Mouse (Mus musculus) hindbrain, embryonic 15.5 days (tissue): ENCODE data around the gene Fam19a4. TPM values are rescaled to one million over a fixed set of nuclear protein-coding genes. Genes with fewer than 3 reads are reported as not detected.
A peak's percentile ranks its signal among the peaks of the same experiment; 100 is the strongest.

Source experiments
- ATAC-seq: fragments of 200-750 bp; cut with Nextera tagmentation; 2 replicates; pipeline ENCODE4 v1.8.0; 2017; ENCODE audit warnings: low read depth, moderate number of reproducible peaks, moderate TSS enrichment; ENCODE audit not compliant: low FRiP score
- H3K27ac ChIP-seq: fragments of 300-500 bp; sonication (generic); replicated peaks from 2 replicates; pipeline ENCODE4 v1.5.1; 2015; ENCODE audit warnings: mild to moderate bottlenecking, inconsistent platforms
- H3K27me3 ChIP-seq: fragments of 300-500 bp; sonication (generic); 2 replicates; pipeline ENCODE4 v1.6.1; 2015; ENCODE audit warnings: control low read depth, inconsistent platforms
- H3K36me3 ChIP-seq: fragments of 300-500 bp; sonication (generic); 2 replicates; pipeline ENCODE4 v1.6.1; 2015; ENCODE audit warnings: control low read depth, inconsistent platforms
- H3K4me1 ChIP-seq: fragments of 300-500 bp; sonication (generic); replicated peaks from 2 replicates; pipeline ENCODE4 v1.6.1; 2015; ENCODE audit warnings: control low read depth, inconsistent platforms
- H3K4me2 ChIP-seq: fragments of 300-500 bp; sonication (generic); 2 replicates; pipeline ENCODE4 v1.6.1; 2015; ENCODE audit warnings: moderate library complexity, mild to moderate bottlenecking, inconsistent platforms
- H3K4me3 ChIP-seq: fragments of 300-500 bp; sonication (generic); 2 replicates; pipeline ENCODE4 v1.5.1; 2015; ENCODE audit warnings: mild to moderate bottlenecking, inconsistent platforms
- H3K9ac ChIP-seq: fragments of 300-500 bp; sonication (generic); 2 replicates; pipeline ENCODE4 v1.6.1; 2015; ENCODE audit warnings: inconsistent platforms
- H3K9me3 ChIP-seq: fragments of 300-500 bp; sonication (generic); 2 replicates; pipeline ENCODE4 v1.6.1; 2016; ENCODE audit warnings: control low read depth, inconsistent platforms
- WGBS: fragments of 180-500 bp; shearing (Covaris S2); methylation state at CpG from one replicate; pipeline ENCODE4 v1.1.7; 2015; 5-methylcytosine and 5-hydroxymethylcytosine counted together
- polyA plus RNA-seq: library from polyadenylated mRNA; unstranded; fragments of >200 nt; fragmentation: Nextera tagmentation; extraction: Ambion mirVana; gene quantifications from 2 replicates; pipeline ENCODE4 v1.2.1, GENCODE M21; 2015

Gene Fam19a4
- polyA plus RNA-seq: 3.0 and 4.8 TPM in 2 replicates

- Histone ChIP-seq H3K9ac (no peak within 1 kb of the TSS; the same call in 1 of the 2 replicates), H3K4me3 (peak within 1 kb of the TSS; percentile 40), H3K9me3 (no peaks in the 10 kb centered on the region), H3K27me3 (peaks cover 27% of the 10 kb centered on the region), H3K27ac (no peak within 1 kb of the TSS), H3K4me1 (peaks cover 14% of the 10 kb centered on the region), H3K36me3 (no peaks in the 10 kb centered on the region), H3K4me2 (peak within 1 kb of the TSS; percentile 74)
- peak; percentile 87 for ATAC-seq
- WGBS: under 1% methylated on average over 30 of the region's 30 CpGs
Measured at GRCm38 (mm10) chr6:97060074-97060681, at the start of gene Fam19a4. TSS of gene Fam19a4 (minus strand) at chr6:97060413.

DNA sequence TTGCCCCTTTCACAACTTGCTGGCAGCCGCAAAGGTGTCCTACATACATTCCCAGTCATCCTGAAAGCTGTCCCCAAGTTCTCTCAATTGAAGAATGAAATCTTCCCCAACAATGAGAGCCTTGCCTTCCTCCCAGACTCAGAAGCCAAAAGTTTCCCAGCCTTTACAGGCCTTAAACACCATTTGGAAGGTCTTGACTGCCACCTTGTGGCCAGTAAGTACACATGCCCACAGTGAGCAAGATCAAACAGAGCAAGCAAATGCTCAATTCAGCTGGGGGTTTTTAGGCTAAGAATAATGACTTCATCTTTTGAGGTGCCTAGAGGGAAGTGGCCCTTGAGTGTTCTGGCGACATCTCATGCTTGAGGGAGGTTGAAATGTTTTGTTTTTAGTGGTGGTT, 46.6 kb upstream of the Fam19a4 start:
- 14% methylated on average over 2 of the region's 2 CpGs for WGBS
- Histone ChIP-seq H3K9ac (no peak overlapping the region), H3K36me3 (peaks cover 4% of the 10 kb centered on the region; the same call in 1 of the 2 replicates), H3K4me1 (peaks cover 8% of the 10 kb centered on the region; the same call in 1 of the 2 replicates), H3K27me3 (no peaks in the 10 kb centered on the region), H3K4me2 (no peak overlapping the region), H3K27ac (no peak overlapping the region), H3K9me3 (no peaks in the 10 kb centered on the region), H3K4me3 (no peak overlapping the region)
- ATAC-seq: peak; percentile 79

- Histone ChIP-seq H3K27me3 (no peaks in the 10 kb centered on the region), H3K4me2 (no peak overlapping the region), H3K36me3 (no peaks in the 10 kb centered on the region), H3K9me3 (no peaks in the 10 kb centered on the region), H3K4me3 (no peak overlapping the region), H3K27ac (no peak overlapping the region), H3K4me1 (peaks cover 15% of the 10 kb centered on the region; the same call in 1 of the 2 replicates), H3K9ac (no peak overlapping the region)
- WGBS: 86% methylated on average over 8 of the region's 8 CpGs
- no peak for ATAC-seq
Measured at GRCm38 (mm10) chr6:97106106-97106505, 45.9 kb upstream of the Fam19a4 start.

DNA sequence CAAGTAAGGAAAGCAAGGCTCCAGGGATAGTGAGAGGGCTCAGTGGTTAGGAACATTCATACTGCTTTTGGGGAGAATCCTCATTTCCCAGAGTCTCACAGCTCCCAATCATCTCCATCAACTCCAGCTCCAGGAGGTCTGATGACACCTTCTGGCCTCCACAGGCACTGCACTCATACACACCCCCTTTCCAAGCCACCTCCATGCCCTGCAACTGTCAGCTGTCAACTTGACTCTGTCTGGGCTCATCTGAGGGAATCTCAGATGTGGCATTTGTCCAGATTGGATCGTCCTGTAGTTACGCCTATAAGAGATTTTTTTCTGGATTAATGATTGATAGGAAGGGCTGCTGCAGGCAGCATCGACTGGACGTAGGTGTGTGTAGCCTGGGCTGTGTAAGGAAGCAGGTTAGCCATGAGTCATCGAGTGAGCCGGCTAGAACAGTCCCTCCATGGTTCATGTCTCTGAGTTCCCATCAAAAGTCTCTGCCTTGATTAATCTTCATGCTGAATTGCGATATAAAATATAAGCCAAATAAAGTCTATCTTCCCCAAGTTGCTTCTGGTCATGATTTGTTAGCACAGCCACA, 44.1 kb upstream of the Fam19a4 start:
- WGBS: 80% methylated on average over 7 of the region's 7 CpGs
- Histone ChIP-seq H3K27me3 (no peaks in the 10 kb centered on the region), H3K36me3 (no peaks in the 10 kb centered on the region), H3K4me3 (no peak overlapping the region), H3K27ac (no peak overlapping the region), H3K9me3 (no peaks in the 10 kb centered on the region), H3K4me2 (no peak overlapping the region), H3K4me1 (peaks cover 15% of the 10 kb centered on the region; the same call in 1 of the 2 replicates), H3K9ac (no peak overlapping the region)
- no peak for ATAC-seq

DNA sequence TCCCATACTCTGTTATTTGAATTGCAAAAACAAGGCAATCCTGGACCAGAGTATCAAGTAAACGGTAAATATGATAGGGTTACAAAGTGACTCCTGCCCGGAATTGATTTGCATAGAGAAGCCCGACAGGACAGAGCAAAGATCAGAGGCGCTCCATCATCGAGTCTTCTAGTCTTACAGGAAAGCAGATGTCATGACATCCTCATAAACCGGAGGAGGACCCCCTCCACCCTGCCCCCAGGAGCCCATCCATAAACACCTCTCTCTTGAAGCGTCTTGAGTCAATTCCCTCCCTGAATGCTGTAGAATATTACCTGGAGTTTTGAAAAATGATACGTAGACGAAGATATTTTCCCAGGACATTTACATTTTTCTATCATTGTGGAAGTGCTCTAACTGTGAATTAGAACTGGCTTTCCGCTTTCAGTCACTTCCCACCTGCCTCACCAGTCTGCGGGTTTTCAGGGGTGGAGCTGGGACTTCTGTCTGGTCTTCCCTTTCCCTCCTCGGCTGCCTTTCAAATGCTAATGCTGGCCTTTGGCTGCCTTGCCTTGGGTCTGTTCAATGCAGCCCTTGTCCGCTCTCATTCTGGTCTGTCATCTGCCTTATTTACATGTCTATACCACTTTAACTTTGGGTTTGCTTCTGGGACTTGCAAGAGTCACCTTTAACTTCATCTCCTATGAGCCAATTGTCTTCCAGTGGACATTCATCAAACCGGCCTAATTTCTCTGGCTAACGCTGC, 41.9 kb upstream of the Fam19a4 start:
- Histone ChIP-seq H3K4me2 (peak overlapping the region; percentile 21), H3K36me3 (no peaks in the 10 kb centered on the region), H3K27ac (no peak overlapping the region), H3K9ac (no peak overlapping the region), H3K4me3 (no peak overlapping the region), H3K4me1 (peaks cover 15% of the 10 kb centered on the region; the same call in 1 of the 2 replicates), H3K9me3 (no peaks in the 10 kb centered on the region), H3K27me3 (no peaks in the 10 kb centered on the region)
- peak; percentile 64; the same call in 1 of the 2 replicates for ATAC-seq
- 3% methylated on average over 15 of the region's 15 CpGs for WGBS

DNA sequence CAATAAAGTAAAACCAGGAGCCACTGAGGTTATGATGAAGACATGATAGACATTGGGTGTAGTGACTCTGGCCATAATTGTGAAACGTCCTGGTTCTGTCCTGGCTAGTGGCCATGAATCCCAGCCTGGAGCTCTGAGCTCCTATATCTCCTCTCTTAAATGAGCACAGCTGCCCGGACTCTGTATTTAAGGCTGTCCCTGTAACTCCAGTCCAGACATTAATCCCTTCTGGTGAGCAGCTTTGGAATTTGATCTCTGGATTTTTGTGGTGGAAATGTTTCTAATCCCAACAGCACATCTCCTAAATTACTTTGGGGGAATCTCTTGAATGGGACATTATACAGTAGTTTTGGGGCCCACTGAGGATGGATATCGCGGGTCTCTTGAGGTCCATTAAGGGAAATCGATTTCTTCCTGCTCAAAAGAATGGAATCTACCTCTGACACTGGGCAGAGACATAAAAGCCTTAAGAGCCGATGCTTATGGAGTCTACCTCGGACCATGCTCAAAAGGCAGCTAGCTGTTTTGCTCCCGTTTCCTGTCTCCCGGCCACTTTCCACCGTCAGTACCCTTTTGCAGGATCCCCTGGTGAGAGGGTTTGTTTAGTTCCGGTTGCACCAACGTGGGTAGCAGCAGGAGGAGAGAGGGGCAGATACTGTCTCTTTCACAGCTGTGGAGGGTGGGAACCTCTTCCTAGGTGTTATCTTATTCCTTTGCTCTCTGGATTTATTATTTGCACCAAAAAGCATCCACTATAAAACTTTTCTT, 41.2 kb upstream of the Fam19a4 start:
- no peak for ATAC-seq
- Histone ChIP-seq H3K36me3 (no peaks in the 10 kb centered on the region), H3K4me2 (peak overlapping the region; percentile 21; the same call in 1 of the 2 replicates), H3K27me3 (no peaks in the 10 kb centered on the region), H3K27ac (no peak overlapping the region), H3K4me1 (peaks cover 15% of the 10 kb centered on the region; the same call in 1 of the 2 replicates), H3K9me3 (no peaks in the 10 kb centered on the region), H3K4me3 (no peak overlapping the region), H3K9ac (no peak overlapping the region)
- WGBS: 21% methylated on average over 12 of the region's 12 CpGs

DNA sequence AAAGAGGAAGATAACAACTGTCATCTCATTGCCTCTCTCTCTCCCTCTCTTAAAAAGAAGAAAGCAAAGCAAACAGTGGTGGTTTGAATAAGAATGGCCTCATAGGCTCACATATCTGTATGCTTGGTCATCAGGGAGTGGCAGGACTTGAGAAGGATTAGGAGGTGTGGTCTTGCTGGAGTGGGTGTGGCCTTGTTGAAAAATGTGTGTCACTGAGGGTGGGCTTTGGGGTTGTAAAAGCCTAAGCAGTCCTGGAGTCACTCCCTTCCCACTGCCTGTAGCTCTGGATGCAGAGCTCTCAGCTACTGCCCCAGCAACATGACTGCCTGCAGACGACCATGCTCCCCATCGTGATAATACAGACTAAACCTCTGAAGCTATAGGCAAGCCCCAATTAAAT, 22.1 kb upstream of the Fam19a4 start:
- 89% methylated on average over 2 of the region's 2 CpGs for WGBS
- ATAC-seq: no peak
- H3K9ac ChIP-seq: no peak overlapping the region
- H3K27me3 ChIP-seq: no peaks in the 10 kb centered on the region
- H3K4me1 ChIP-seq: peaks cover 9% of the 10 kb centered on the region
- no peak overlapping the region for H3K4me2 ChIP-seq
- no peaks in the 10 kb centered on the region for H3K36me3 ChIP-seq
- no peak overlapping the region for H3K4me3 ChIP-seq
- no peak overlapping the region for H3K27ac ChIP-seq
- H3K9me3 ChIP-seq: no peaks in the 10 kb centered on the region

DNA sequence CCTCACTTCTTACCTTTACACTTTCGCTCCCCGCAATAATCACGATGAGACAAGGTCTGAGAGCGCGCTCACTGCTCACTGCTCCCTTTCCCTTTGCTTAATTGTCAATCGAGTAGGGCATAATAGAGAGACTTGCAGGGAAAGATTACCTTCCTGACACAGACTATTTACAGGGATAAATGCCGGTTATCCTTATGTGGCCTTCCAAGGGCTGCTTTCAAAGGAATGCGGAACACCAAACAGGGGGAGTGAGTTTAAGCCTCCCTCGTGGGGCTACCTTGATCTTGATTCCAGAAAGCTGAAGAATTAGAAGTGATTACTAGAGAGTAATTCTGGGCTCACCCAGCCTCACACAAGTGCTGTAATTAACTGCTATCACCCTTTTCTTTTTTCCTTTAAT, 19.8 kb upstream of the Fam19a4 start:
- 52% methylated on average over 9 of the region's 9 CpGs for WGBS
- Histone ChIP-seq H3K4me2 (no peak overlapping the region), H3K27ac (no peak overlapping the region)

GRCm38 (mm10) chr6:97059599-97059998, 614 bp downstream of the Fam19a4 start:
- H3K4me1 ChIP-seq: peaks cover 14% of the 10 kb centered on the region
- H3K9me3 ChIP-seq: no peaks in the 10 kb centered on the region
- 6% methylated on average over 10 of the region's 10 CpGs for WGBS
- H3K4me2 ChIP-seq: peak overlapping the region; percentile 74
- H3K27ac ChIP-seq: no peak overlapping the region
- H3K36me3 ChIP-seq: no peaks in the 10 kb centered on the region
- peaks cover 27% of the 10 kb centered on the region for H3K27me3 ChIP-seq
- ATAC-seq: no peak
- no peak overlapping the region for H3K9ac ChIP-seq
- H3K4me3 ChIP-seq: peak overlapping the region; percentile 40

More for the DNA sequence above, 19.8 kb upstream of the Fam19a4 start:
- Histone ChIP-seq H3K27me3 (no peaks in the 10 kb centered on the region), H3K4me3 (no peak overlapping the region), H3K4me1 (peaks cover 9% of the 10 kb centered on the region), H3K36me3 (no peaks in the 10 kb centered on the region), H3K9me3 (no peaks in the 10 kb centered on the region), H3K9ac (no peak overlapping the region)
- ATAC-seq: no peak

GRCm38 (mm10) chr6:97052196-97052770, 7.9 kb downstream of the Fam19a4 start:
- H3K9ac ChIP-seq: no peak overlapping the region
- no peaks in the 10 kb centered on the region for H3K4me1 ChIP-seq
- whole genome bisulfite sequencing: 36% methylated on average over 8 of the region's 8 CpGs
- no peak overlapping the region for H3K4me2 ChIP-seq
- H3K4me3 ChIP-seq: no peak overlapping the region
- no peaks in the 10 kb centered on the region for H3K9me3 ChIP-seq
- no peaks in the 10 kb centered on the region for H3K27me3 ChIP-seq
- no peaks in the 10 kb centered on the region for H3K36me3 ChIP-seq
- no peak overlapping the region for H3K27ac ChIP-seq
- no peak for ATAC-seq

GRCm38 (mm10) chr6:97048403-97048802, 11.8 kb downstream of the Fam19a4 start:
- ATAC-seq: no peak
- WGBS: 27% methylated on average over 4 of the region's 4 CpGs
- Histone ChIP-seq H3K9ac (no peak overlapping the region), H3K4me2 (no peak overlapping the region), H3K36me3 (no peaks in the 10 kb centered on the region), H3K9me3 (no peaks in the 10 kb centered on the region), H3K27ac (no peak overlapping the region), H3K27me3 (no peaks in the 10 kb centered on the region), H3K4me3 (no peak overlapping the region), H3K4me1 (no peaks in the 10 kb centered on the region)
